Mouse (Mus musculus) c-Kit-positive CD71-negative TER-119-negative erythroid progenitor cells, embryonic 14.5 days (primary cell): Measurements from ENCODE around the gene BC028528.
"Not testable (repeated sequence)": the region's sequence is repeated elsewhere in the genome, so short reads cannot be mapped to it uniquely, and the experiment has no call there.

ENCODE experiments used
- DNase-seq: peaks from one replicate; pipeline ENCODE4 v3.0.0-alpha.2; 2013; ENCODE audit warnings: low read depth

BC028528 gene

GRCm38 (mm10) chr3:95891211-95892065 is at the start of gene BC028528:
Gene BC028528 (minus strand): TSS chr3:95892005.
- DNase-seq, result no peak

- no peak for DNase-seq
Observed at GRCm38 (mm10) chr3:95938835-95939234, 47.0 kb upstream of the BC028528 start.

GRCm38 (mm10) chr3:95938217-95938616 is 46.4 kb upstream of the BC028528 start:
- no peak for DNase-seq

GRCm38 (mm10) chr3:95934448-95934847 is 42.6 kb upstream of the BC028528 start:
- DNase-seq, result no peak

- no peak for DNase-seq
Observed at GRCm38 (mm10) chr3:95933111-95933750, 41.4 kb upstream of the BC028528 start.

GRCm38 (mm10) chr3:95932566-95932965 is 40.8 kb upstream of the BC028528 start:
- no peak for DNase-seq

- DNase-seq, result no peak
Observed at GRCm38 (mm10) chr3:95932157-95932556, 40.4 kb upstream of the BC028528 start.

GRCm38 (mm10) chr3:95931471-95931870 is 39.7 kb upstream of the BC028528 start:
- no peak for DNase-seq

GRCm38 (mm10) chr3:95930471-95930789 is 38.6 kb upstream of the BC028528 start:
- no peak for DNase-seq

GRCm38 (mm10) chr3:95929581-95930470 is 38.0 kb upstream of the BC028528 start:
- no peak for DNase-seq

GRCm38 (mm10) chr3:95928658-95929503 is 37.1 kb upstream of the BC028528 start, which contains the start of gene Anp32e:
Gene Anp32e (plus strand): TSS chr3:95929246.
- DNase-seq, result peak; percentile 98

GRCm38 (mm10) chr3:95928261-95928657 is 36.5 kb upstream of the BC028528 start:
- no peak for DNase-seq

- DNase-seq, result no peak
Observed at GRCm38 (mm10) chr3:95925087-95925486, 33.3 kb upstream of the BC028528 start.

GRCm38 (mm10) chr3:95924185-95924584 is 32.4 kb upstream of the BC028528 start:
- DNase-seq, result no peak

- not testable (repeated sequence) for DNase-seq
Observed at GRCm38 (mm10) chr3:95923429-95923828, 31.6 kb upstream of the BC028528 start.

GRCm38 (mm10) chr3:95920532-95920931 is 28.7 kb upstream of the BC028528 start:
- DNase-seq, result not testable (repeated sequence)

- no peak for DNase-seq
Observed at GRCm38 (mm10) chr3:95916760-95917159, 25.0 kb upstream of the BC028528 start.

- no peak for DNase-seq
Observed at GRCm38 (mm10) chr3:95914706-95915105, 22.9 kb upstream of the BC028528 start.

GRCm38 (mm10) chr3:95907613-95908012 is 15.8 kb upstream of the BC028528 start:
- no peak for DNase-seq

- DNase-seq, result no peak
Observed at GRCm38 (mm10) chr3:95906860-95907259, 15.1 kb upstream of the BC028528 start.

- DNase-seq, result no peak
Observed at GRCm38 (mm10) chr3:95905940-95906492, 14.2 kb upstream of the BC028528 start.
